Mouse (Mus musculus) liver, embryonic 14.5 days (tissue): ENCODE measurements around the gene Adm2.

Source experiments
- CTCF ChIP-seq: IDR thresholded peaks from 2 replicates; pipeline ENCODE4 v1.5.1; 2016; ENCODE audit warnings: antibody characterized with exemption, low read depth, control low read depth
- EP300 ChIP-seq: IDR thresholded peaks from 2 replicates; pipeline ENCODE4 v1.6.1; 2016; ENCODE audit warnings: antibody characterized with exemption, low read depth

DNA sequence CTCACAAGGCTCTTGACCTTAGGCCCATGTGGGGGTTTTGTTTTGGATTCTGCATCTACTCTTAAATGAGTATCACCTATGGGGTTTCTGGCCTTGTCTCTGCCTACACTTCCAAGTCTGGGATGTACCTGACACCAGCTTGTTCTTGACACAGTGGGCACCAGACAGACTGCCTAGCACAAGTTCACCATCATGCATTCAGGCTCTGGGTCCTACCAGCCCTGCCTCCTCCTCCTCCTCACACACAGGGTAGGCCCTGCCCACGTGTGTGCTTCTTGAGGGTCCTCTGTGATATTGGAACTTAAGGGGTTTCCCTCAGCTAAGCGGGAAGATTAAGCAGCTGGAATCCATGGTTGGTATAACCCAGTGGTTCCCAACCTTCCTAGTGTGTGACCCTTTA is 38.4 kb upstream of the Adm2 start:
- TF ChIP-seq CTCF, result no peak
- no peak for TF ChIP-seq EP300
